Mouse (Mus musculus) urinary bladder, postnatal 36 days (tissue): Measurements from ENCODE around the gene Xpo1.
A peak's percentile ranks its signal among the peaks of the same experiment; 100 is the strongest.
"Not testable (repeated sequence)": the region's sequence is repeated elsewhere in the genome, so short reads cannot be mapped to it uniquely, and the experiment has no call there.

ENCODE experiments used
- DNase-seq, 2 experiments: peaks; one replicate each; pipeline ENCODE4 v3.0.0; 2022; ENCODE audit warnings: low spot score in 2 of 2, mixed read lengths in 1 of 2

Xpo1 gene

GRCm38 (mm10) chr11:23298301-23298700, 42.5 kb downstream of the Xpo1 start:
- DNase-seq = no peak

- DNase-seq = no peak
Observed at GRCm38 (mm10) chr11:23299910-23300309, 44.1 kb downstream of the Xpo1 start.

GRCm38 (mm10) chr11:23303126-23303525, 47.3 kb downstream of the Xpo1 start:
- no peak for DNase-seq

GRCm38 (mm10) chr11:23305101-23305672, 49.3 kb downstream of the Xpo1 start:
- not testable (repeated sequence) for DNase-seq

GRCm38 (mm10) chr11:23305673-23306608, 50.1 kb downstream of the Xpo1 start:
- peak; percentile 91 to 96 for DNase-seq

- DNase-seq = peak; percentile 30 to 64
Observed at GRCm38 (mm10) chr11:23306764-23307565, 51.1 kb downstream of the Xpo1 start, which contains the start of gene Usp34. Gene Usp34 (plus strand): TSS chr11:23306895.

GRCm38 (mm10) chr11:23307566-23307920, 51.7 kb downstream of the Xpo1 start:
- no peak for DNase-seq

- DNase-seq = no peak
Observed at GRCm38 (mm10) chr11:23313496-23313895, 57.7 kb downstream of the Xpo1 start.

GRCm38 (mm10) chr11:23329413-23329812, 73.6 kb downstream of the Xpo1 start:
- DNase-seq = no peak

- no peak for DNase-seq
Observed at GRCm38 (mm10) chr11:23332136-23332535, 76.3 kb downstream of the Xpo1 start.

- no peak for DNase-seq
Observed at GRCm38 (mm10) chr11:23335160-23335559, 79.3 kb downstream of the Xpo1 start.
